Mouse (Mus musculus) left cerebral cortex, adult 2 months (tissue): ENCODE data around the gene Rgmb. TPM values are rescaled to one million over a fixed set of nuclear protein-coding genes. Genes with fewer than 3 reads are reported as not detected.

Source experiments
- DNase-seq, 2 experiments: peaks; one replicate each; pipeline ENCODE4 v3.0.0; 2021 to 2022; ENCODE audit warnings: low spot score in 2 of 2, mixed read lengths in 1 of 2; ENCODE audit errors: extremely low spot score in 1 of 2
- H3K27ac ChIP-seq: fragments of 200-600 bp; 2 replicates; pipeline ENCODE4 v1.8.1; 2022
- H3K4me3 ChIP-seq: fragments of 200-600 bp; 2 replicates; pipeline ENCODE4 v1.8.1; 2022
- CTCF ChIP-seq: fragments of 200-600 bp; IDR thresholded peaks from 2 replicates; pipeline ENCODE4 v1.8.1; 2022; ENCODE audit warnings: antibody characterized with exemption, mild to moderate bottlenecking, moderate library complexity
- intact Hi-C: fragments of 180-260 bp; cut with DNase I; formaldehyde crosslinking; loops from one replicate; pipeline ENCODE4 v1.15.1; 2025
- long read RNA-seq, 2 experiments: library from polyadenylated mRNA; stranded (forward); transcript quantifications; one replicate each; pipeline ENCODE4 v2.0.0; 2021; ENCODE audit warnings: borderline mapping rate in 2 of 2
- total RNA-seq, 2 experiments: library from RNA; stranded (reverse); gene quantifications; 2 replicates each; pipeline ENCODE4 v1.2.3; 2021

Rgmb gene
- 10 to 100 TPM; 71.0 to 75.1 TPM for total RNA-seq
- long read RNA-seq, experiment 1, full-length matches to known transcripts: 85 of 101 reads
- long read RNA-seq, experiment 1, partial matches to known transcripts: 3 of 101 reads
- long read RNA-seq, experiment 1, other reads (novel, unspliced or antisense): 13 of 101 reads
- long read RNA-seq, experiment 2, full-length matches to known transcripts: 52 of 67 reads
- long read RNA-seq, experiment 2, partial matches to known transcripts: 3 of 67 reads
- long read RNA-seq, experiment 2, other reads (novel, unspliced or antisense): 12 of 67 reads

DNA sequence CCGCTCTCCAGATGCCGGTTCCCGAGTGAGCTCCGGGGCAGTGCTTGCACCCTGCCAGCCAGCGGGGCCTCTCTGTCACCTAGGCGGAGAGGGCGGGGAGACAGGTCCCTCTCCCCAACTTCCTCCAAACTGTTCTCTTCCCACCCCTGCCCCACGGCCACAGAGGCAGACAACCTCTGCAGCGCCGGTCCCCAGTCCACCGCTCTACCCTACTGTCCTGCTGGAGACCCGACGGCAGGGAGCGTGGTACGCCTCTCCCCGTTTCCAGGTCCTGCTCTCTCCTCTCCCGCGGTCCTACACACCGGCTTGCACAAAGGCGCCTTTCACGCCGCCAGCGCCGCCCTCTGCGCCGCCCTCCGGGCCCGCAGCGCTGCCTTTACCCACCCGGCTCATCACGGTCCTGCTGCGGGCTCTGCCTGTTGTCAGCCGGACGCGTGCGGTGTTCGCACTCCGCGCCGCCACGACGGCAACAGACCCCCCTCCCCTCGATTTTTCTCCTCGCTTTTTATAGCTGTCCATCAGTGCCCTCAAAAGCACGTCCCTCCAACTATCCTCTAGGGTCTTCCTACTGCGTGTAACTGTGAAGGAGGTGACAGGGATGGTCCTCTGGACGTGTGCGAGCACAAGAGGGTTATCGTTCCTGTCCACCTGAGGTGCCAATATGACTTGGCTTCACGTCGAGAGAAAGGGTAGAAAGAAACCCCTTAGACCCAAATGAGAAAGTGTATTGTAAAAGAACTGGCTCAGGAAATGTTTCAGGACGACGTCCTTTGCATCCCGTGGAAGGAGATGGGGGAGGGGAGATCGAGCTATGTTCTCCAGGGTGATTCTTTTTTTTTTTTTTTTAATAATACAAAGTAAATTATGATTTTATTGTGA, at the start of gene Rgmb:
TSS of gene Rgmb (minus strand) at position 274 of the 879 bp plus-strand sequence.
- peak within 1 kb of the TSS; percentile 61 for H3K27ac ChIP-seq
- intact Hi-C loops: no loop called here
- peak within 1 kb of the TSS; percentile 56 for H3K4me3 ChIP-seq
- DNase-seq: peak in 1 of 2 experiments; percentile 30
- no peak for TF ChIP-seq CTCF

DNA sequence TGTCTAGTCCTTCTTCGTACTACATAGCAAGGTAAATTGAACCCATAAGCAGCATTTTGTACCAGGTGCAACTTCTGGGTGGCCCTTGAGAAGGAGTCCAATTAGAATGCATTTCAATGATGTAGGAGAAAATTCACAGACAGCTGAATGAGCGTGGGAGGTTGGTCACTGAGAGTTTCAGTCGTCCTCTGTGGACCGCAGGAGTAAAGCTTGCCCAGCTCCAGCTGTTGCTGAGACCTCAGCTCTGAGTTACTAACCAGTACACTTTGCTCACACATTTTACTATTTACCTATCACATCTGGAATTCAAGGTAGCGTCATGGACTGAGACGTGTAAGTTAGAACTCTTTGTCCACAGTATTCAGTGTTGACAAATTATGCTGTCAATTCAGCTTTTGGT, 43.9 kb upstream of the Rgmb start:
- TF ChIP-seq CTCF: no peak
- no peak for DNase-seq
- intact Hi-C loops: no loop called here
- H3K4me3 ChIP-seq: no peak overlapping the region
- no peak overlapping the region for H3K27ac ChIP-seq

DNA sequence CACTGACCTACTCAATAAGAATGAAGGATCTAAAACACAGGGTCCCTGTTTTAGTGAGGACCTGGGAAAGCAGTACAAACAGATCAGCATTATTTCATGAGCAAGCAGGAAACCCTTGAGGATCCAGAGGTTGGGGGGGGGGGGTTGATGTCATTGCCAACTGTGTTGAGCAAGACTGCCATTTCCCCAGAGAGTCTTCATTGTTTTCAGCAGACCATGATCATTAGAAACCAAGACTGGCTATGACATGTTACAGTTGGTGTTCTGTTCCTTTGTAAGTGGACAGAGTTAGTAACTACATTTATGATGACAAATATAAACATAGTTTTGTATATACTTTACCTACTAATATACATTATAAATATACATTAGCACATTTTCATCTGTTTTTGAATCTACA, 41.3 kb upstream of the Rgmb start:
- intact Hi-C loops: no loop called here

DNA sequence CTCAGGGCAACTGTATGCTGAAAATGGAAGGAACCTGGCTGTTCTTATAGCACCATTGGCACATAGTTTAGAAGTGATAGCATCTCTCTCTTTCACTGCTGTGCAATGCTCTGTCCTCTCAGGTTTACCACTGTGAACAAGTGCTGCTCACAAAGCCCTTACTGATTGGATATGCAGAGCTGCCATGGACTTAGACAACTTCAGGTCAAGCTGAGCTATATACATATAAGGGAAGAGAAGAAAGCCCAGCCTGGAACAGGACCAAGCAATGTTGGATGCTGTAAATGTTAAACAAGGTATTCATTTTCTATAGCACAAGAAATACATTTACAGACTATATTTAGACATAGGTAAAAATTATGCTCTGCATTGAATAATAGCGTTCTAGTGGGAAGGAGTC, 34.4 kb upstream of the Rgmb start:
- intact Hi-C loops: no loop called here
- no peak overlapping the region for H3K4me3 ChIP-seq
- DNase-seq: no peak
- TF ChIP-seq CTCF: no peak
- H3K27ac ChIP-seq: no peak overlapping the region

More for the DNA sequence above, 41.3 kb upstream of the Rgmb start:
- Histone ChIP-seq H3K4me3 (no peak overlapping the region), H3K27ac (no peak overlapping the region)
- TF ChIP-seq CTCF: no peak
- DNase-seq: no peak

DNA sequence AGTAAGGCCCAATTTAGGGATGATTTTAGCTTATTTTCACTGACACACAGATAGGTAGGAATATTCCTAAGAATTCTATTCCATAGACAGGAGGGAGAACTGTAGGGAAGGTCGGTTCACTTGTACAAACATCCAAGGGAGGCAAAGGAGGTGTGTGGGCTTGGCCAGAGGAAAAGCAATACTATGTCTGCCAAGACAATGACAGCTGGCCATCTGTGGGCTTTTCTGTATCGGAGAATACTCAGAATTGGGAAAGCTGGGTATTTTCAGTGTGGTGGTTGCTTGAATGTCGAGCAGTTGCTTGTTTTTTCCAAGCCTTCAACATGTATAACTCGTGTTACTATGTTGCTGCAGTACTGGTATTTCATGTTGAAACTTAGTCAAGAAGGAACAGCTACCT, 31.5 kb upstream of the Rgmb start:
- H3K4me3 ChIP-seq: no peak overlapping the region
- no peak overlapping the region for H3K27ac ChIP-seq
- intact Hi-C loops: no loop called here
- TF ChIP-seq CTCF: no peak
- no peak for DNase-seq

DNA sequence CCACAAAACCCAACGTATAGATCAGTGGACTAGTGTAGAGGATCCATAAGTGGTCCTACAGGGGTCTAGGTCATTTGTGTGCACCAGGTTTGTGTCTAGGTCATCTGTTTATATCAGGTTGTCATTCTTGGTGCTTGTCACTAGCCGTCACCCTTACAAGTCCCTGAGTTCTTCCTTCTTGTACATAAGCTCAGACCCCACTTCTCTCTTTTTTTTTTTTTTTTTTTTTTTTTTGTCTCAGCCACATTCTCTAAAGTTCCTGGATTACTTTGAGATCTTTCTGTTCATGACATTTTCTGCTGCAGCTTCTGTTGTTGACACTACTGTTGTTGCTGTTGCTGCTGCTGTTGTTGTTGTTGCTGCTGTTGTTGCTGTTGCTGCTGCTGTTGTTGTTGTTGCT, 22.3 kb upstream of the Rgmb start:
- no peak for TF ChIP-seq CTCF
- DNase-seq: no peak
- no peak overlapping the region for H3K4me3 ChIP-seq
- intact Hi-C loops: no loop called here
- no peak overlapping the region for H3K27ac ChIP-seq

DNA sequence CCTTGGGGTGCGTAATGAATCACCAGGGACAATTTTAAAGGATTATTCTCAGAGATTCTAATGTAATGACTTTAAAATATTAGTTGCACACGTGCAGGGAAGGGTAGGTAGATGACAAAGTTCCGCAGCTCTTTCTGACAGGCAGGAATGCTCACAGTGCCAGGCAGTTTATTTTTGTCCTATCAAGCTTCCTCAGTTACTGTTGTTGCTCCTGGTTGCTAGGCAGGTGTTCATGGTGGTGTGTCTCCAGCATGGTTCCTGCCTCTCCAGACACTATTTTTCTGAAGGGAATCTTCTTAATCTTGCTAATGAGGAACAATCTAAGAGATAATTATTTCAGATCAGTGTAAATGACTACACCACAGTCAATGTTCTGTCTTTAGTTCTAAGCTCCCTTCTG, 19.7 kb upstream of the Rgmb start:
- intact Hi-C loops: no loop called here
- no peak for DNase-seq
- Histone ChIP-seq H3K27ac (no peak overlapping the region), H3K4me3 (no peak overlapping the region)
- TF ChIP-seq CTCF: no peak

DNA sequence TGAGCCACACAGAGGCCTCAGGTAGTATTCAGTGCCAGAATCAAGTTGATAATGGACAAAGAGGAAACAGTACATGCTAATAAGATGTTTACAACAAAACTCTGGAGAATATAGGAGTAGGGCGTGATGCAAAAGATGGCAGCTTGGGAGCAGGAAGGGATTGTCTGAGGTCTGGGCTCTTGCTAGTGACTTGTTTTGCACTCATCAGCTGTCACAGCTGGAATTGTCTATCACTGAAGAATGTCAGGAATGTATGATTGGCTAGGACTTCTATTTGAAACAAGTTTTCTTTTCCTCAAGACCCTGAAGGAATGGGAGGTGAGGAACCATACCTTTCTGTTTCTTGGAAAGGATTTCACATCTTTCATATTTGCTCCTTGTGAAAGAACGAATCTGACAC, 10.6 kb upstream of the Rgmb start:
- no peak for DNase-seq
- no peak for TF ChIP-seq CTCF
- H3K4me3 ChIP-seq: no peak overlapping the region
- intact Hi-C loops: no loop called here
- H3K27ac ChIP-seq: no peak overlapping the region

DNA sequence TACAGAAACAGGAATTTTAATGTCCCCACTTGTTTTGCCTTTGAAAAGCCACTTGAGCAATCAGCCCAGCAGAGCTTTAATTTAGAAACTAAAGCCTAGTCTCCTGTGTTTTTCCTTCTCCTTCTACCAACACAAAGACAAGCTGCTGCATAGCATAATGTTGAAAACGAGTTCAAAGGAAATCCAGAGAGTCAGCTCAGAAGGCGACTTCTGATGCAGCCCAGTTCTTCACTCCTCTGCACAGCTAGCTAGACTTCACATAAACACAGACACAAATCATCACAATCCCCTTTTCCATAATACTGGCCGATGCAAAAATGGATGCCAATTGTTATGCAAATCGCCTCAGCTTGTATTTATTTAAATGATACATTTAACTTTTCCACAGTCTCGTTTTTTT, 1.6 kb upstream of the Rgmb start:
- no peak for DNase-seq
- Histone ChIP-seq H3K27ac (no peak overlapping the region), H3K4me3 (no peak overlapping the region)
- TF ChIP-seq CTCF: no peak
- intact Hi-C loops: no loop called here

DNA sequence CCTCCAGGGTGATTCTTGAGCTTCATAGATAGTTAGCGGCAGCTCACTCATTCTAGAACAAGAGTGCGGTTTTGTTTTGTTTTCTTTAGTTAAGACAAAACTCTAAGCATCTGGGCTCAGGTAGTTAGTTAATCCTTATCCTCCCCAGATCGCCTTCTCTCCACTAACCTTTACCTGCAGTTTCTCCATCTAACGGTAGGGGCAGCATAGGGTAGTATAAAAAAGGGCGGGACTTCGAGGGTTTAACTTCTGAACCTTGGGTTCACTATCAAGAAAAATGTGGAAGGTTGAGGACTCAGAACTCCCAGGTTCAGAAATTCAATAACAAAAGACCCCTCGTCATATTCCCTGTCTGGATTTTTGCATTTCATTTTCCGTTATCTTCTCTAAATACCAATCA, 971 bp upstream of the Rgmb start:
- Histone ChIP-seq H3K4me3 (no peak overlapping the region), H3K27ac (no peak overlapping the region)
- no peak for DNase-seq
- TF ChIP-seq CTCF: peak; percentile 61
- intact Hi-C loops: no loop called here

DNA sequence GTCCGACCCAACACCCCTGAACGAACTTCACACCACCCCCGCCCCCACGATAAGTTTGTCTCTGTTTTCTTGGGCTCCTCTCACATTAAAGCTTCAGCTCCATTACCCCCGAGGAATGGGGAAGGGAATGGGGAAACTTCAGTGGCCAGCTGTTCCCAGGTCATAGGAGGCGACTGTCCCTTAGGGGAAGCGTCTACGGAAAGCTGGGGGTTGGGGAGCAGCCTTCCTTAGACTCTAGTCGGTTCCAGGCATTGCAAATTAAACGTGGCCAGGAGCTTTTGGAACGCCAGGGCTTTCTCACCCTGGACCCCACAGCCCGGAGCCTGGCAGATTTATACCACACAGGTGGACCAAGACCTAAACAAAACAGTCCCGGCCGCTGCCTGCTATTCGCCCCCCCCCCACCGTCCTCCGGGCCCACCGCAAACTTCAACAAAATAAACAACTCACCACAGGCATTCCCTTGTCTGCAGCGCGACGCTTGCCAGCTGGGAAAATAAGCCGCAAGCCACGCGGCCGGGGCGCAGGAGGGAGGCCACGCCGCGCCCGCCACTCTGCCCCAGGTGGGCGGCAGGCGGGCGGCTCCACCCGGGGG, 571 bp downstream of the Rgmb start:
- intact Hi-C loops: no loop called here
- no peak for TF ChIP-seq CTCF
- no peak for DNase-seq
- peak overlapping the region; percentile 56 for H3K4me3 ChIP-seq
- no peak overlapping the region; the same call in 1 of the 2 replicates for H3K27ac ChIP-seq
